Mouse (Mus musculus): Measurements from ENCODE around the gene Asphd2.

Gene Asphd2

DNA sequence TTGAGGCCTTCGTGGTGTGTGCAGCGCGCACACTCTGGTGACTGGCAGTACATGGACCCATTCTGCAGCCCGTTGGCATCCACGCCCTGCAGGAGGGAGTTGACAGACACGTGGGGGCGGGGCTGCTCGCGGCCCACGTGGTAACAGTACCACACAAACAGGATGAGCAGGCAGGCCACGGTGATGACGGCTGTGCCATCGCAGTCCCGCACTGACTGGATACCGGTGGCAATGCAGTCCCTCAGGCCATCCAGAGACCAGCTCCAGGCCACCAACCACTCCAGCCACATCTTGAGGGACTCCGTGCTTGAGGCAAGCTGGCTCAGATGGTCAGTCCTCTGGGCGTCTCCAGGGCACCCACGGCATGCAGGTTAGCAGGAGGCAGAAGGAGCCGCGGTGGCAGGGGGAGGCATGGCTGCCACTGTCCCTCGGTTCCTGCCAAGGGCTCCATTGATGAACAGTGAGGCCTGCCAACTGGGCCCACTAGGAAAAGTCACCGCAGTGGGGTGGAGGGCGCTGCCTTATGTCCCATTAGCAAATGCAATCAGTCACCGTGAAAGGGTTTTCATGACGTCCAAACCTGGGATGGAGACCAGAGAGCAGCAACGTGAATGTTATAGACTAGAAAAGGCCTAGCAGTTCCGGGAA lies 2.9 kb downstream of the Asphd2 start:
- in situ Hi-C loops (cut with MseI, MboI): no loop called here

DNA sequence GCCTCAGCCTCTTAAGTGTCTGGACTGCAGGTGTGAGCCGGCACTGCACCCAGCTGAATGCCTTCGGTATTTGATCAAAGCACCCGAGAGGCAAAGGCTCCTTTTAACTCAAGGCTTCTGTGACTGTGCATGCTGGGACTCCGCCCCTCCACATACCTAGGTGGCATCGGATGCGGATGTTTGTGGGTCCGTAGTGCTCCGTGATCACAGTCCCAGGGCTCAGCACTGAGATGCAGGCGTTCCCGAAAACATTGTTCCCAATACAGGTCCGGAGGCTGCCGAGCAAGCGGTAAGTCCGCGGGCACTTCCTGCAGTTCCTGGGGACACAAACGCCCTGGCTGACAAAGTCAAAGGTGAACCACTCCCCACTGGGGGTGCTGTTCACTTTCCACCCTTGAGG lies 3.7 kb downstream of the Asphd2 start:
- in situ Hi-C loops (cut with MseI, MboI): no loop called here

- in situ Hi-C loops (cut with MseI, MboI): no loop called here
Measured at GRCm38 (mm10) chr5:112389352-112389751, 5.3 kb downstream of the Asphd2 start.

- in situ Hi-C loops (cut with MseI, MboI): no loop called here
Measured at GRCm38 (mm10) chr5:112385973-112386372, 8.7 kb downstream of the Asphd2 start.

- in situ Hi-C loops (cut with MseI, MboI): no loop called here
Measured at GRCm38 (mm10) chr5:112384805-112385472, 9.7 kb downstream of the Asphd2 start.

DNA sequence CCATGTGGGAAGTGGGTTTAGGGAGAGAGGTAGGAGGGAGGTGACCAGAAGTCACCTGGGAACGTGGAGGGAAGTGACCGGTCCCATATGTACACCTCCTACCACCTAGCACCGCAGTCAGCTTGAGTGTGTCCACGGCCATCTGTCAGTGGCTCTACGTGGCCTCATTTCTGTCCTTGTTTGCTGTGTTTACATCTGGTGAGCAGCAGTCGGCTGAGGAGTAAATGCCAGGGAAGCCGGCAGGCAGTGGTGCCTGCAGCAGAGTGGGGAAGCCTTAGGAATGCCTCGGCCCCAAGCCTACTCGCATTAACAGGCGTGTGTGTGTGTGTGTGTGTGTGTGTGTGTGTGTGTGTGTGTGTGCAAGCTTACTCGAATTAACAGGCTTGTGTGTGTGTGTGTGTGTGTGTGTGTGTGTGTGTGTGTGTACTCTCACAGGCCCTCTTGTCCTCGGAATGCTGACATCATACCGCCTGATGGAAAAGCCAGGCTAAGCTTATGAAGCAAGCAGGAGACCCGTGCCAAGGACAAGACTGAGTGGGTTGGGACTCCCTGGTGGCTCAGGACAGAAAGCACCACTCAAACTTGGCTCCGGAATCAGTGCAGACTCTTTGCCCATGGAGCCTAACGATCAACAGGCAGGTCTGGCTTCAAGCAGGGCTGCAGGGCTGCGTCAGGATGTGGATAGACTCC lies 11.9 kb downstream of the Asphd2 start:
- in situ Hi-C loops (cut with MseI, MboI): no loop called here

DNA sequence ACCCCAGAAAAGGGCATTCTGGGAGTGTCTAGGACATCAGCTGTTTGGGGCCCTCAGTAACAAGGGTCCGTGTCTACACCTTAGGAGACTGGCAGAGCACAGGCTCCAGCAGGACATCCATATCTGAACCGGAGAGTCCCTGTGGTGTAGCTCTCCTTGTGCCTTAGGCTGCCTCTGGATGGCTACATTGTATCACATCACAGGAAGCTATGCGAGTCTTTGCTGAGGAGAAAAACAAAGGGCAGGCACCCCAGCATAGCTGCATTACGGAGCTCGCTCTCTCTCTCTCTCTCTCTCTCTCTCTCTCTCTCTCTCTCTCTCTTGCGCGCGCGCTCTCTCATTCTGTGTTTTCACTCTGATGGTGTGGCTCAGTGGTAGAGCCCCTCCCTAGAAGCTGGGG lies 12.6 kb downstream of the Asphd2 start:
- in situ Hi-C loops (cut with MseI, MboI): no loop called here

DNA sequence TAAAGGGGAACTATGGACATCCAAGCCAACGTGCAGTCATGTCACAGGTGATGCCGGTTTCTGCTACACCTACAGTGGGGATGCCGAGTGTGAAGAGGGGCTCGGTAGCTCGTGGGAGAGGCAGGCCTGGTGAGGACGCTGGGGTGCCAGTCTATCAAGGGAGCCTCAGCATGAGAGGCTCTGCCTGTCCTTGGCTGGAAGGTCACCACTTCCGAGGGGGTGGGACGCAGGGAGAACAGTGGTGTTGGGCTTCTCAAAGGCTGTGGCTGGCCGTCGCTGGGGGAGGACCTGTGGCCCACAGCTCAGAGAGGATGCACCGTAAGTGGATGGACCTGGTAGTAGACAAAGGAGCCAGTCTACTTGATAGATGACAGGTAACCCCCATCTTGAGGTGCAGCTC lies 13.5 kb downstream of the Asphd2 start:
- in situ Hi-C loops (cut with MseI, MboI): no loop called here

DNA sequence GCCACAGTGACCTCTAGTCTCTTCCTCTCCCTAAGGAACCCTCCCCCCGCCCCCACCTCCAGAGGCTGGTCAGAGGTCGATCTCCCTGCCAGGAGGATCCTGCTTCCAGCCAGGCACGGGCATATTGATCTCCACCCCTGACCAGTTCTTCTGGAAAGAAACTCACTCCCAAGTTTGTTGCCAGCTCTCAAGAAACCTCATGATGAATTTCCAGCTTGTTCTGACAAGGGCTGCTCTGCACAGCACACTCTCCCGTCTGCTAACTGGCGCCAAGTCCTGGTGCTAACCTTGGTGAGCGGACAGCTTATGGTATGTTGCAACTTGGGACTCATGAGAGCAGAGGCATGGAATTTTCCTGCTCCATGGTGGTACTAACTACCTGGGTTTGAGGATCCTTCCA lies 15.9 kb downstream of the Asphd2 start:
- in situ Hi-C loops (cut with MseI, MboI): no loop called here

- in situ Hi-C loops (cut with MseI, MboI): no loop called here
Measured at GRCm38 (mm10) chr5:112377380-112377779, 17.3 kb downstream of the Asphd2 start.

GRCm38 (mm10) chr5:112376111-112376510 lies 18.6 kb downstream of the Asphd2 start:
- in situ Hi-C loops (cut with MseI, MboI): no loop called here

GRCm38 (mm10) chr5:112371933-112372332 lies 22.7 kb downstream of the Asphd2 start:
- in situ Hi-C loops (cut with MseI, MboI): no loop called here

DNA sequence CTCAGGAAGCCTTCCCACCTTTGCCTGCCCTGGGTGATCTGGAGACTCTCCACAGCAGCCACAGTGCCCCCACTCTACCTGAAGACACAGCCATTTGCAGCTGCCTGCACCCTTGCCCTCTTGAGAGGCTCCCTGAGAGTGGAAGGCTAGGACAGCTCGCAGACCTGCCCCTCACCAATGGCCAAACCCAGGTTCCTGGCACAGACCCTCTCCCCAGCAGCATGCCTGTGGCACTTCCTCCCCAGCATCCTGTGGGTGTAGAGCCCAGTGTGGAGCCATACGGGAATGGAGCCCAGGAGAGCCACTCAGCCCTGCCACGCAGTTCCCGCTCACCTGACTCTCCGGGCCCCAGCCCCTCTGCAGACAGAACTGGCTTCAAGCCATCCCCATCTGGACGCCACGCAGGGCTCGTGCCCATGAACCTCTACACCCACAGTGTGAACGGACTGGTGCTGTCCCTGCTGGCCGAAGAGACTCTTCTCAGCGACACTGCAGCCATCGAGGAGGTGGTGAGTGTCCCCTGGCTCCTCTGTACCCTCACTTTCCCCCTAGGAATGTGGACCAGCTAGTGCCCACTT lies 24.3 kb downstream of the Asphd2 start:
- in situ Hi-C loops (cut with MseI, MboI): no loop called here

- in situ Hi-C loops (cut with MseI, MboI): no loop called here
Measured at GRCm38 (mm10) chr5:112369326-112369725, 25.3 kb downstream of the Asphd2 start.

DNA sequence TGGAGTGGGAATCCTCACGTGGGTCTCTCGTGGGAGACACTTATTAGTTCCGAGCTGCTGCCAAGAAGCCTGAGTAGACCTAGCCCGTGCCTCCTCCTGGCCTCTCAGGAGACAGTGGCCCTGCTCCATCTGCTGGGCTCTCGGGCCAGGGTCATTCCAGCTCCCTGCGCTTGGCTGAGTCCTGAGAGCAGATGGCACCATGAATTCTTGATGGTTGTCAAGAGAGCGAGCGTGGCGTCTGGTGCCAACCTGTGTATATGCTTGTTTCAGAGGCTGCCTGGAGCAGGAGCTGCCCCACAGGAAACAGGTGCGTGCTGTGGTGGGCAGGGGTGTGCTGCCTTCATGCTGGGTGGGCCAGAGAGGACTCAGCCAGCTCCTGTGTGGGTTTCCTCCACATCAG lies 26.0 kb downstream of the Asphd2 start:
- in situ Hi-C loops (cut with MseI, MboI): no loop called here

GRCm38 (mm10) chr5:112367929-112368328 lies 26.7 kb downstream of the Asphd2 start:
- in situ Hi-C loops (cut with MseI, MboI): no loop called here

DNA sequence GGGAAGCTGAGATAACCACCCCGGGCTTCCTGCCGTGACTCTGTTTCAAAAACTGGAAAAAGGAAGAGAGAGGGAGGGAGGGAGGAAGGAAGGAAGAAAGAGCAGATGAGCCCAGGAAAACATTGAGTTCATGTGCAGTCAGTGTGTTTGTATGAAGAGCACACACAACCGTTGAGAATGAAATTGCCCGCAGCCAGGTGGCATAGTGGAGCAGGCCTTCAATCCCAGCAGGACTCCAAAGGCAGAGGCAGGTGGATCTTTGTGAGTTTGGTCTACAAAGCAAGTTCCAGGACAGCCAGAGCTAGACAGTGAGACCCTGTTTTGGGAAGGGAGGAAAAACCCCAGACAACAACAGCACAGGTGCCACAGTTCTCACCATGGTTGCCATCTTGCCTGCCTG lies 27.3 kb downstream of the Asphd2 start:
- in situ Hi-C loops (cut with MseI, MboI): no loop called here

GRCm38 (mm10) chr5:112366879-112367278 lies 27.8 kb downstream of the Asphd2 start:
- in situ Hi-C loops (cut with MseI, MboI): no loop called here

DNA sequence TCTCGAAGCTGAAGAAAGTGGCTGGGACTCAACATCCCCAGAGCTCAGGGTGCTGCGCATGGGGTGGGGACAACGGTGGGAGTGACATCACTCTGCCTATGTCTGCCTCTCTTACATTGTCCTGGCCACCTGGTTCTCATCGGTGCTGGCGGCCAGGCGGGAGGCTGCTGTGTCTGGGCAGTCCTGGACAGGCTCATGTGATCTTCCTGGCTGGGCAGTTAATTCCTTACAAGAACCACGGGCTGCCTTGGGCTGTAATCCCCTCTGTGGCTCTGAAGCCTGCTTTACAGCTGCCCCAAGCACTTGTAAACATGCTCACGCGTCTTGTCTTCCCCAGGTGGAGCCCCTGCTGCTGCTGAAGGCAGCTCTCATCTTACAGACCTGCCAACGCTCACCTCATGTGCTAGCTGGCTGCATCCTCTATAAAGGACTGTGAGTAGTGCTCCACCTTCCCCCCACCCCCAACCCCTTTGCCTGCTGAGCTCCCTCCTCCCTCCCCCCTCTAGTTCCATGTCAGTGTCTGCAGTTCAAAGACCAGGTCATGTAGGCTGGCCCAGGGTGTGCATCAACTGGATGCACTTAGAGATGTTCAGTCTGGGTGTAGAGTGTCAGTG lies 30.4 kb downstream of the Asphd2 start:
- in situ Hi-C loops (cut with MseI, MboI): no loop called here

- in situ Hi-C loops (cut with MseI, MboI): no loop called here
Measured at GRCm38 (mm10) chr5:112360077-112360476, 34.6 kb downstream of the Asphd2 start.

GRCm38 (mm10) chr5:112359520-112359919 lies 35.1 kb downstream of the Asphd2 start:
- in situ Hi-C loops (cut with MseI, MboI): no loop called here

GRCm38 (mm10) chr5:112356322-112356721 lies 38.3 kb downstream of the Asphd2 start:
- in situ Hi-C loops (cut with MseI, MboI): no loop called here

All from mouse trophoblast stem cell (cell line).